Mouse (Mus musculus): Measurements from ENCODE around the gene Wnk2. TPM values are rescaled to one million over a fixed set of nuclear protein-coding genes. Genes with fewer than 3 reads are reported as not detected.

Wnk2 gene
- polyA plus RNA-seq, 1 experiment from 2014 or later = 27.8 TPM

- no peak for ATAC-seq (replicated peaks)
- Histone ChIP-seq H3K27ac (no peak overlapping the region), H3K4me2 (no peak overlapping the region), H3K36me3 (replicated peaks) (no peaks in the 10 kb centered on the region), H3K9ac (no peak overlapping the region), H3K27me3 (replicated peaks) (no peaks in the 10 kb centered on the region), H3K4me3 (no peak overlapping the region), H3K4me1 (peaks cover 21% of the 10 kb centered on the region), H3K9me3 (no peaks in the 10 kb centered on the region)
- WGBS = 51% methylated on average over 5 of the region's 5 CpGs
Measured at GRCm38 (mm10) chr13:49020152-49020551, 127.7 kb downstream of the Wnk2 start.

- no peak overlapping the region for H3K4me3 ChIP-seq
- no peak for ATAC-seq (replicated peaks)
- H3K9me3 ChIP-seq = no peaks in the 10 kb centered on the region
- peaks cover 20% of the 10 kb centered on the region for H3K4me1 ChIP-seq
- H3K9ac ChIP-seq = no peak overlapping the region
- H3K4me2 ChIP-seq = no peak overlapping the region
- H3K36me3 ChIP-seq (replicated peaks) = no peaks in the 10 kb centered on the region
- 100% methylated on average over 1 of the region's 1 CpGs for WGBS
- no peak overlapping the region for H3K27ac ChIP-seq
- no peaks in the 10 kb centered on the region; the same call in 1 of the 2 replicates for H3K27me3 ChIP-seq (replicated peaks)
Measured at GRCm38 (mm10) chr13:49017375-49017774, 130.4 kb downstream of the Wnk2 start.

GRCm38 (mm10) chr13:49016311-49016761, 131.5 kb downstream of the Wnk2 start:
- peak overlapping the region; percentile 53 for H3K4me2 ChIP-seq
- H3K36me3 ChIP-seq (replicated peaks) = no peaks in the 10 kb centered on the region
- H3K9ac ChIP-seq = peak overlapping the region; percentile 40
- H3K9me3 ChIP-seq = no peaks in the 10 kb centered on the region
- peaks cover 20% of the 10 kb centered on the region for H3K4me1 ChIP-seq
- peak overlapping the region; percentile 90 for H3K27ac ChIP-seq
- WGBS = 1% methylated on average over 16 of the region's 16 CpGs
- ATAC-seq (replicated peaks) = peak; percentile 90
- peak overlapping the region; percentile 27 for H3K4me3 ChIP-seq
- no peaks in the 10 kb centered on the region; the same call in 1 of the 2 replicates for H3K27me3 ChIP-seq (replicated peaks)

- H3K4me2 ChIP-seq = peak overlapping the region; percentile 53
- H3K9me3 ChIP-seq = no peaks in the 10 kb centered on the region
- H3K36me3 ChIP-seq (replicated peaks) = no peaks in the 10 kb centered on the region
- peaks cover 20% of the 10 kb centered on the region for H3K4me1 ChIP-seq
- peak overlapping the region; percentile 27 for H3K4me3 ChIP-seq
- H3K27me3 ChIP-seq (replicated peaks) = no peaks in the 10 kb centered on the region; the same call in 1 of the 2 replicates
- peak overlapping the region; percentile 90 for H3K27ac ChIP-seq
- WGBS = 3% methylated on average over 30 of the region's 30 CpGs
- peak; percentile 81 for ATAC-seq (replicated peaks)
- peak overlapping the region; percentile 40 for H3K9ac ChIP-seq
Measured at GRCm38 (mm10) chr13:49015366-49016306, 132.2 kb downstream of the Wnk2 start.

GRCm38 (mm10) chr13:49013206-49013794, 134.5 kb downstream of the Wnk2 start:
- ATAC-seq (replicated peaks) = no peak
- no peak overlapping the region for H3K27ac ChIP-seq
- 35% methylated on average over 5 of the region's 5 CpGs for WGBS

GRCm38 (mm10) chr13:49001691-49002090, 146.1 kb downstream of the Wnk2 start:
- Histone ChIP-seq H3K27ac (no peak overlapping the region), H3K9ac (no peak overlapping the region)
- no peak for ATAC-seq (replicated peaks)

More at GRCm38 (mm10) chr13:49013206-49013794, 134.5 kb downstream of the Wnk2 start:
- Histone ChIP-seq H3K9me3 (no peaks in the 10 kb centered on the region), H3K4me1 (peaks cover 17% of the 10 kb centered on the region), H3K9ac (no peak overlapping the region), H3K27me3 (replicated peaks) (no peaks in the 10 kb centered on the region; the same call in 1 of the 2 replicates), H3K4me2 (no peak overlapping the region), H3K4me3 (no peak overlapping the region), H3K36me3 (replicated peaks) (no peaks in the 10 kb centered on the region)

GRCm38 (mm10) chr13:48998591-48998990, 149.2 kb downstream of the Wnk2 start:
- H3K4me1 ChIP-seq = peaks cover 8% of the 10 kb centered on the region
- no peak overlapping the region for H3K4me2 ChIP-seq
- no peak overlapping the region for H3K4me3 ChIP-seq
- 8% methylated on average over 6 of the region's 6 CpGs for WGBS
- no peaks in the 10 kb centered on the region for H3K36me3 ChIP-seq (replicated peaks)
- no peaks in the 10 kb centered on the region for H3K9me3 ChIP-seq
- H3K9ac ChIP-seq = no peak overlapping the region
- no peaks in the 10 kb centered on the region for H3K27me3 ChIP-seq (replicated peaks)
- ATAC-seq (replicated peaks) = no peak; the same call in 1 of the 2 replicates
- H3K27ac ChIP-seq = no peak overlapping the region

More at GRCm38 (mm10) chr13:49001691-49002090, 146.1 kb downstream of the Wnk2 start:
- Histone ChIP-seq H3K4me1 (no peaks in the 10 kb centered on the region), H3K4me3 (no peak overlapping the region), H3K4me2 (no peak overlapping the region), H3K27me3 (replicated peaks) (no peaks in the 10 kb centered on the region), H3K9me3 (no peaks in the 10 kb centered on the region), H3K36me3 (replicated peaks) (no peaks in the 10 kb centered on the region)
- WGBS = 38% methylated on average over 3 of the region's 3 CpGs

GRCm38 (mm10) chr13:48996731-48997130, 151.1 kb downstream of the Wnk2 start:
- no peak overlapping the region for H3K4me3 ChIP-seq

GRCm38 (mm10) chr13:48994903-48995302, 152.9 kb downstream of the Wnk2 start:
- Histone ChIP-seq H3K36me3 (replicated peaks) (no peaks in the 10 kb centered on the region), H3K9me3 (no peaks in the 10 kb centered on the region), H3K9ac (no peak overlapping the region), H3K4me2 (no peak overlapping the region; the same call in 1 of the 2 replicates), H3K4me1 (peaks cover 8% of the 10 kb centered on the region), H3K4me3 (no peak overlapping the region), H3K27ac (0 out of 2 replicates have a peak overlapping the region, but pooled peaks have one; percentile 40), H3K27me3 (replicated peaks) (no peaks in the 10 kb centered on the region)
- ATAC-seq (replicated peaks) = peak; percentile 93
- WGBS = 2% methylated on average over 3 of the region's 3 CpGs

More at GRCm38 (mm10) chr13:48996731-48997130, 151.1 kb downstream of the Wnk2 start:
- no peak overlapping the region for H3K9ac ChIP-seq
- no peaks in the 10 kb centered on the region for H3K36me3 ChIP-seq (replicated peaks)
- no peaks in the 10 kb centered on the region for H3K9me3 ChIP-seq
- WGBS = 85% methylated on average over 4 of the region's 4 CpGs
- no peak overlapping the region for H3K27ac ChIP-seq
- no peaks in the 10 kb centered on the region for H3K27me3 ChIP-seq (replicated peaks)
- no peak overlapping the region for H3K4me2 ChIP-seq
- peaks cover 8% of the 10 kb centered on the region for H3K4me1 ChIP-seq
- no peak for ATAC-seq (replicated peaks)

- peaks cover 8% of the 10 kb centered on the region for H3K4me1 ChIP-seq
- H3K36me3 ChIP-seq (replicated peaks) = no peaks in the 10 kb centered on the region
- no peak overlapping the region for H3K9ac ChIP-seq
- no peaks in the 10 kb centered on the region for H3K27me3 ChIP-seq (replicated peaks)
- H3K4me3 ChIP-seq = no peak overlapping the region
- no peak overlapping the region for H3K4me2 ChIP-seq
- ATAC-seq (replicated peaks) = no peak
- H3K9me3 ChIP-seq = no peaks in the 10 kb centered on the region
- no peak overlapping the region for H3K27ac ChIP-seq
Measured at GRCm38 (mm10) chr13:48992914-48993313, 154.9 kb downstream of the Wnk2 start.

- peaks cover 7% of the 10 kb centered on the region for H3K4me1 ChIP-seq
- H3K4me2 ChIP-seq = no peak overlapping the region
- 77% methylated on average over 2 of the region's 2 CpGs for WGBS
- no peak for ATAC-seq (replicated peaks)
- no peak overlapping the region for H3K9ac ChIP-seq
- H3K4me3 ChIP-seq = no peak overlapping the region
- no peaks in the 10 kb centered on the region for H3K9me3 ChIP-seq
- H3K36me3 ChIP-seq (replicated peaks) = no peaks in the 10 kb centered on the region
- H3K27ac ChIP-seq = no peak overlapping the region
- no peaks in the 10 kb centered on the region for H3K27me3 ChIP-seq (replicated peaks)
Measured at GRCm38 (mm10) chr13:48990138-48990537, 157.7 kb downstream of the Wnk2 start.
